ENCODE assay signal across 22 mouse cellular contexts in genomic region chr9:50674771-50675170, GRCm38 (mm10). TPM values are rescaled to one million over a fixed set of nuclear protein-coding genes. Genes with fewer than 3 reads are reported as not detected.
A peak's percentile ranks its signal among the peaks of the same experiment; 100 is the strongest.
DNase-seq lines count a peak whose midpoint lies in the region; ATAC-seq and TF ChIP-seq lines count a peak whose summit lies in the region.
"Had no signal": no experiment of that assay in that cellular context is flagged by ENCODE, and none has a peak within 500 bp of the region (broad histone marks: within the 10 kb centered on the region; RNA-seq: fewer than 3 reads in every experiment).

No protein-coding gene starts in this region.

- no peak overlapping the region for H3K4me3 ChIP-seq in kidney, adult 2 months (ENCODE audit: insufficient read depth, low read depth, low read length)
- H3K4me3 ChIP-seq in kidney, embryonic 16.5 days (ENCODE audit: low read length): no peak overlapping the region
- no peak overlapping the region for H3K4me3 ChIP-seq in midbrain, postnatal 0 days (ENCODE audit: low read depth, low read length)
- no peak overlapping the region for H3K4me3 ChIP-seq in midbrain, embryonic 13.5 days (replicated peaks)
- H3K4me3 ChIP-seq in ES-E14 (ENCODE audit: insufficient read depth in 1 of 2, low read depth in 1 of 2, low read length in 2 of 2, poor library complexity in 1 of 2, severe bottlenecking in 1 of 2): no peak overlapping the region
- H3K4me3 ChIP-seq in liver, postnatal 0 days (ENCODE audit: low read depth, low read length): no peak overlapping the region
- H3K4me3 ChIP-seq: embryonic facial prominence, embryonic 15.5 days; limb, embryonic 12.5 days; midbrain, embryonic 10.5 days had no signal

- no peak for DNase-seq in kidney, adult 2 months
- DNase-seq in midbrain, postnatal 0 days (ENCODE audit: low spot score): no peak
- DNase-seq in ES-E14 (ENCODE audit: low read depth, low spot score): peak; percentile 52
- no peak for DNase-seq in liver, postnatal 0 days
- no peak for DNase-seq in spleen, postnatal 4 days (ENCODE audit: low spot score in 2 of 2)
- DNase-seq in spleen, adult 12 weeks (ENCODE audit: low spot score): no peak
- DNase-seq: cerebellum, adult 2 months; cerebellum, postnatal 36 days; heart, adult 18-20 months; kidney, adult 18-20 months; kidney, postnatal 4 days; lung, adult 2 months; retina, postnatal 1 day; thymus, postnatal 25 days had no signal

- H3K9me3 ChIP-seq in kidney, embryonic 16.5 days (ENCODE audit: low read length): no peaks in the 10 kb centered on the region
- H3K9me3 ChIP-seq in midbrain, postnatal 0 days (ENCODE audit: low read length): no peaks in the 10 kb centered on the region
- H3K9me3 ChIP-seq in midbrain, embryonic 13.5 days: no peaks in the 10 kb centered on the region
- H3K9me3 ChIP-seq in ES-E14 (ENCODE audit: control insufficient read depth, insufficient read depth, low read depth, low read length): no peaks in the 10 kb centered on the region
- H3K9me3 ChIP-seq in liver, postnatal 0 days (ENCODE audit: low read length): no peaks in the 10 kb centered on the region
- H3K9me3 ChIP-seq: embryonic facial prominence, embryonic 15.5 days; limb, embryonic 12.5 days; midbrain, embryonic 10.5 days had no signal

- 24% methylated on average over 1 of the region's 1 CpGs for WGBS in kidney, adult 2 months
- 35% methylated on average over 1 of the region's 1 CpGs for WGBS in kidney, embryonic 16.5 days
- 25% methylated on average over 1 of the region's 1 CpGs for WGBS in midbrain, postnatal 0 days
- WGBS in midbrain, embryonic 13.5 days: 35% methylated on average over 1 of the region's 1 CpGs
- WGBS in liver, postnatal 0 days (ENCODE audit: insufficient replicate concordance): 12% methylated on average over 1 of the region's 1 CpGs

- no peak for TF ChIP-seq EP300 in liver, postnatal 0 days (IDR thresholded peaks at IDR 0.05; ENCODE audit: low read depth)

- H3K9ac ChIP-seq in kidney, embryonic 16.5 days (replicated peaks; ENCODE audit: low read length): no peak overlapping the region
- H3K9ac ChIP-seq in midbrain, postnatal 0 days (replicated peaks; ENCODE audit: low read length, poor library complexity, severe bottlenecking): no peak overlapping the region
- no peak overlapping the region for H3K9ac ChIP-seq in midbrain, embryonic 13.5 days (replicated peaks)
- no peak overlapping the region for H3K9ac ChIP-seq in ES-E14 (ENCODE audit: insufficient read depth, low read depth, low read length, poor library complexity, severe bottlenecking)
- no peak overlapping the region for H3K9ac ChIP-seq in liver, postnatal 0 days (replicated peaks)
- H3K9ac ChIP-seq: embryonic facial prominence, embryonic 15.5 days; limb, embryonic 12.5 days had no signal

- no peaks in the 10 kb centered on the region for H3K36me3 ChIP-seq in kidney, adult 2 months (ENCODE audit: control insufficient read depth, insufficient read depth, low read length)
- no peaks in the 10 kb centered on the region for H3K36me3 ChIP-seq in kidney, embryonic 16.5 days (ENCODE audit: insufficient read depth, low read length)
- H3K36me3 ChIP-seq in midbrain, postnatal 0 days (ENCODE audit: insufficient read depth, low read length): peaks cover 16% of the 10 kb centered on the region
- peaks cover 40% of the 10 kb centered on the region for H3K36me3 ChIP-seq in midbrain, embryonic 13.5 days
- H3K36me3 ChIP-seq in ES-E14 (ENCODE audit: control insufficient read depth, insufficient read depth, low read length, poor library complexity, severe bottlenecking): no peaks in the 10 kb centered on the region
- H3K36me3 ChIP-seq in liver, postnatal 0 days (replicated peaks; ENCODE audit: insufficient read depth, low read length): no peaks in the 10 kb centered on the region

- no peak for TF ChIP-seq POLR2A in kidney, adult 2 months (IDR thresholded peaks at IDR 0.05; ENCODE audit: low read depth, low read length)

- H3K27ac ChIP-seq in kidney, adult 2 months (ENCODE audit: insufficient read depth, low read depth, low read length): no peak overlapping the region
- H3K27ac ChIP-seq in kidney, embryonic 16.5 days (ENCODE audit: low read length): no peak overlapping the region
- H3K27ac ChIP-seq in midbrain, postnatal 0 days (ENCODE audit: low read depth, low read length): no peak overlapping the region
- no peak overlapping the region for H3K27ac ChIP-seq in midbrain, embryonic 13.5 days
- H3K27ac ChIP-seq in ES-E14 (ENCODE audit: insufficient read depth, low read depth, low read length, poor library complexity, severe bottlenecking): no peak overlapping the region
- no peak overlapping the region for H3K27ac ChIP-seq in liver, postnatal 0 days (ENCODE audit: low read depth)
- H3K27ac ChIP-seq: embryonic facial prominence, embryonic 15.5 days; hindbrain, postnatal 0 days; limb, embryonic 12.5 days; macrophage; midbrain, embryonic 10.5 days had no signal

- H3K27me3 ChIP-seq in kidney, adult 2 months (replicated peaks; ENCODE audit: control insufficient read depth, insufficient read depth, low read length): no peaks in the 10 kb centered on the region
- H3K27me3 ChIP-seq in kidney, embryonic 16.5 days (ENCODE audit: insufficient read depth, low read length): no peaks in the 10 kb centered on the region
- no peaks in the 10 kb centered on the region for H3K27me3 ChIP-seq in midbrain, postnatal 0 days (ENCODE audit: insufficient read depth, low read length)
- H3K27me3 ChIP-seq in midbrain, embryonic 13.5 days: no peaks in the 10 kb centered on the region
- H3K27me3 ChIP-seq in liver, postnatal 0 days (ENCODE audit: insufficient read depth, low read length): no peaks in the 10 kb centered on the region
- H3K27me3 ChIP-seq: embryonic facial prominence, embryonic 15.5 days; limb, embryonic 12.5 days had no signal

- no peak for ATAC-seq in kidney, embryonic 16.5 days (ENCODE audit: low FRiP score, low TSS enrichment)
- ATAC-seq in midbrain, postnatal 0 days (ENCODE audit: low FRiP score): no peak
- no peak for ATAC-seq in midbrain, embryonic 13.5 days
- ATAC-seq in liver, postnatal 0 days: no peak
- ATAC-seq: hindbrain, postnatal 0 days had no signal

- H3K4me2 ChIP-seq in kidney, embryonic 16.5 days (replicated peaks; ENCODE audit: low read depth, low read length): no peak overlapping the region
- H3K4me2 ChIP-seq in midbrain, postnatal 0 days (ENCODE audit: low read depth, low read length, poor library complexity, severe bottlenecking): no peak overlapping the region
- H3K4me2 ChIP-seq in midbrain, embryonic 13.5 days (replicated peaks): no peak overlapping the region
- no peak overlapping the region for H3K4me2 ChIP-seq in liver, postnatal 0 days (ENCODE audit: low read depth, low read length)
- H3K4me2 ChIP-seq: embryonic facial prominence, embryonic 15.5 days; limb, embryonic 12.5 days had no signal

- TF ChIP-seq CTCF in kidney, adult 2 months (conservative IDR thresholded peaks at IDR 0.05; ENCODE audit: insufficient read depth, insufficient read length, low read depth, low read length): peak; percentile 29; the same call in 1 of the 2 replicates
- TF ChIP-seq CTCF in midbrain, postnatal 0 days (IDR thresholded peaks at IDR 0.05): 0 out of 2 replicates have a peak, but pooled peaks have one; percentile 11
- TF ChIP-seq CTCF in liver, postnatal 0 days (IDR thresholded peaks at IDR 0.05; ENCODE audit: low read depth): peak; percentile 45

- H3K4me1 ChIP-seq in kidney, adult 2 months (ENCODE audit: control insufficient read depth, insufficient read depth, low read length): no peaks in the 10 kb centered on the region
- no peaks in the 10 kb centered on the region for H3K4me1 ChIP-seq in kidney, embryonic 16.5 days (ENCODE audit: insufficient read depth, low read length)
- no peaks in the 10 kb centered on the region for H3K4me1 ChIP-seq in midbrain, postnatal 0 days (ENCODE audit: insufficient read depth, low read length)
- no peaks in the 10 kb centered on the region for H3K4me1 ChIP-seq in midbrain, embryonic 13.5 days (replicated peaks)
- peaks cover 0 to 4% of the 10 kb centered on the region in 2 experiments; a peak in 1 of 4 replicates for H3K4me1 ChIP-seq in ES-E14 (ENCODE audit: control insufficient read depth in 2 of 2, insufficient read depth in 2 of 2, low read length in 2 of 2, poor library complexity in 1 of 2)
- no peaks in the 10 kb centered on the region for H3K4me1 ChIP-seq in liver, postnatal 0 days (ENCODE audit: insufficient read depth)
- H3K4me1 ChIP-seq: embryonic facial prominence, embryonic 15.5 days; limb, embryonic 12.5 days; midbrain, embryonic 10.5 days had no signal

- in situ Hi-C loops in ES-E14 (cut with MboI; ENCODE audit: low sequenced_read_pairs in 2 of 2, unreplicated experiment in 2 of 2): no loop called here

TF ChIP-seq in ES-E14, 5 proteins besides CTCF, POLR2A, EP300 and RAD21 (continues in another document):
- TF ChIP-seq HCFC1 (IDR thresholded peaks at IDR 0.05; ENCODE audit: borderline replicate concordance, insufficient read depth, low read length): no peak

RNA-seq across cellular contexts. Expression of gene Dlat, which starts 15.2 kb away (rescaled TPM):
- 60.8 and 70.8 TPM in 2 replicates for polyA plus RNA-seq in kidney, adult 2 months (2012; rRNA removed)
- polyA plus RNA-seq in kidney, embryonic 16.5 days (2015; fragmentation: Nextera tagmentation; extraction: Ambion mirVana): 64.0 and 67.9 TPM in 2 replicates
- 67.4 and 70.3 TPM in 2 replicates for total RNA-seq in midbrain, postnatal 0 days (2014; rRNA removed)
- polyA plus RNA-seq in midbrain, postnatal 0 days (2015; fragmentation: Nextera tagmentation; extraction: Ambion mirVana): 58.7 and 59.1 TPM in 2 replicates
- 40.9 and 42.1 TPM in 2 replicates for polyA plus RNA-seq in midbrain, embryonic 13.5 days (2015; fragmentation: Nextera tagmentation; extraction: Ambion mirVana)
- total RNA-seq in ES-E14 (2012; rRNA removed): 43.4 and 46.3 TPM in 2 replicates
- 25.5 and 26.1 TPM in 2 replicates for polyA plus RNA-seq in liver, postnatal 0 days (2015; fragmentation: Nextera tagmentation; extraction: Ambion mirVana)

RNA-seq across cellular contexts. Expression of gene Nkapd1, which starts 57.5 kb away (rescaled TPM):
- 4.1 and 5.1 TPM in 2 replicates for polyA plus RNA-seq in kidney, adult 2 months (2012; rRNA removed)
- polyA plus RNA-seq in kidney, embryonic 16.5 days (2015; fragmentation: Nextera tagmentation; extraction: Ambion mirVana): 17.0 and 17.9 TPM in 2 replicates
- 10.9 and 19.3 TPM in 2 replicates for total RNA-seq in midbrain, postnatal 0 days (2014; rRNA removed)
- polyA plus RNA-seq in midbrain, postnatal 0 days (2015; fragmentation: Nextera tagmentation; extraction: Ambion mirVana): 18.7 and 22.5 TPM in 2 replicates
- polyA plus RNA-seq in midbrain, embryonic 13.5 days (2015; fragmentation: Nextera tagmentation; extraction: Ambion mirVana): 23.5 and 23.8 TPM in 2 replicates
- 16.1 and 17.8 TPM in 2 replicates for total RNA-seq in ES-E14 (2012; rRNA removed)
- 8.3 and 9.2 TPM in 2 replicates for polyA plus RNA-seq in liver, postnatal 0 days (2015; fragmentation: Nextera tagmentation; extraction: Ambion mirVana)

RNA-seq across cellular contexts. Expression of gene Pih1d2, which starts 57.6 kb away (rescaled TPM):
- 2.1 and 2.7 TPM in 2 replicates for polyA plus RNA-seq in kidney, adult 2 months (2012; rRNA removed)
- 4.9 and 5.3 TPM in 2 replicates for polyA plus RNA-seq in kidney, embryonic 16.5 days (2015; fragmentation: Nextera tagmentation; extraction: Ambion mirVana)
- total RNA-seq in midbrain, postnatal 0 days (2014; rRNA removed): 1.3 and 15.0 TPM in 2 replicates
- polyA plus RNA-seq in midbrain, postnatal 0 days (2015; fragmentation: Nextera tagmentation; extraction: Ambion mirVana): 3.3 and 6.1 TPM in 2 replicates
- 5.5 and 6.5 TPM in 2 replicates for polyA plus RNA-seq in midbrain, embryonic 13.5 days (2015; fragmentation: Nextera tagmentation; extraction: Ambion mirVana)
- total RNA-seq in ES-E14 (2012; rRNA removed): 2.3 and 3.3 TPM in 2 replicates
- polyA plus RNA-seq in liver, postnatal 0 days (2015; fragmentation: Nextera tagmentation; extraction: Ambion mirVana): 0.51 and 0.73 TPM in 2 replicates
- total RNA-seq: monocyte, adult 5-6 weeks had no signal
